9 mouse cellular contexts compared by ENCODE assay signal in the genomic region with DNA sequence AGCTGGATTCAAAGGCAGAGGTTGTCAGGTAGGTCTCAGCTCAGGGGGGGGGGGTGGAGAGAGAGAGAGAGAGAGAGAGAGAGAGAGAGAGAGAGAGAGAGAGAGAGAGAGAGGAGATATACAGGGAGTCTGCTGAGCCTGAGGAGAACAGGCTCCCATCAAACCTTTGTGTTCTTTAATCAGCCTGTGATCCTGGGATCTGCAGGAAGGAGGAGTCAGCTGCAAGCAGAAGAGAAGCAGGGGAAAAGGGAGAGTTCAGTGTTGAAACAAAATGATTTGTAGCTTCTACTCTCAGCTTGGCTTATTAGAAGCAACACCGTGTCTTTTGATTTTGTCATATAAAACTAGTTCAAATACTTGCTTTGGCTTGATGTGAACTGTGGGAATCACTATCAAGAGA. TPM values are rescaled to one million over a fixed set of nuclear protein-coding genes. Genes with fewer than 3 reads are reported as not detected.
DNase-seq lines count a peak whose midpoint lies in the region; ATAC-seq and TF ChIP-seq lines count a peak whose summit lies in the region.
"Had no signal": no experiment of that assay in that cellular context is flagged by ENCODE, and none has a peak within 500 bp of the region (broad histone marks: within the 10 kb centered on the region; RNA-seq: fewer than 3 reads in every experiment).

A gene (minus strand): TSS at position 168 of the 400 bp plus-strand sequence.

- 79% methylated on average over 1 of the region's 1 CpGs for WGBS in embryonic facial prominence, embryonic 14.5 days
- WGBS in intestine, embryonic 14.5 days, result 53% methylated on average over 1 of the region's 1 CpGs

- H3K9ac ChIP-seq in embryonic facial prominence, embryonic 14.5 days (ENCODE audit: low read depth, low read length), result peak within 1 kb of the TSS; percentile 54
- H3K9ac ChIP-seq in intestine, embryonic 14.5 days (ENCODE audit: low read length), result no peak within 1 kb of the TSS

- peaks cover 5% of the 10 kb centered on the region for H3K79me2 ChIP-seq in myocyte (ENCODE audit: control insufficient read depth, insufficient read depth)

- TF ChIP-seq CTCF in layer of hippocampus, adult 2 months (conservative IDR thresholded peaks at IDR 0.05), result no peak

- DNase-seq in layer of hippocampus, adult 2 months (ENCODE audit: low spot score in 2 of 2), result no peak
- DNase-seq in layer of hippocampus, postnatal 25 days (ENCODE audit: extremely low spot score in 1 of 2, low spot score in 1 of 2), result no peak
- no peak for DNase-seq in embryonic facial prominence, embryonic 14.5 days (ENCODE audit: low spot score)
- no peak for DNase-seq in intestine, embryonic 14.5 days (ENCODE audit: low spot score)
- DNase-seq in layer of hippocampus, postnatal 36 days, result no peak
- no peak for DNase-seq in gastrocnemius, postnatal 25 days
- DNase-seq in right cerebral cortex, postnatal 36 days (ENCODE audit: low spot score in 2 of 2), result no peak

- H3K4me3 ChIP-seq in layer of hippocampus, adult 2 months, result peak within 1 kb of the TSS; percentile 52
- H3K4me3 ChIP-seq in embryonic facial prominence, embryonic 14.5 days (ENCODE audit: low read depth, low read length), result peak within 1 kb of the TSS; percentile 44
- H3K4me3 ChIP-seq in intestine, embryonic 14.5 days (ENCODE audit: low read depth, low read length), result peak within 1 kb of the TSS; percentile 45; the same call in 1 of the 2 replicates
- peak within 1 kb of the TSS; percentile 38 for H3K4me3 ChIP-seq in myocyte

- H3K27ac ChIP-seq in layer of hippocampus, adult 2 months, result no peak within 1 kb of the TSS
- no peak within 1 kb of the TSS for H3K27ac ChIP-seq in embryonic facial prominence, embryonic 14.5 days (replicated peaks; ENCODE audit: low read depth, low read length)
- H3K27ac ChIP-seq in intestine, embryonic 14.5 days (ENCODE audit: low read depth), result no peak within 1 kb of the TSS

- H3K36me3 ChIP-seq in embryonic facial prominence, embryonic 14.5 days (ENCODE audit: control insufficient read depth, insufficient read depth, low read length), result no peaks in the 10 kb centered on the region
- H3K36me3 ChIP-seq in intestine, embryonic 14.5 days (ENCODE audit: control insufficient read depth, insufficient read depth, low read length), result no peaks in the 10 kb centered on the region
- H3K36me3 ChIP-seq in myocyte (ENCODE audit: control insufficient read depth, insufficient read depth), result no peaks in the 10 kb centered on the region

- peak within 1 kb of the TSS; percentile 78 for H3K4me2 ChIP-seq in embryonic facial prominence, embryonic 14.5 days (ENCODE audit: low read depth, low read length)
- H3K4me2 ChIP-seq in intestine, embryonic 14.5 days (ENCODE audit: low read length), result peak within 1 kb of the TSS; percentile 82
- peak within 1 kb of the TSS; percentile 69 for H3K4me2 ChIP-seq in myocyte (ENCODE audit: low read depth)

- H3K27me3 ChIP-seq in embryonic facial prominence, embryonic 14.5 days (replicated peaks; ENCODE audit: control insufficient read depth, insufficient read depth, low read length), result peaks cover 24% of the 10 kb centered on the region
- H3K27me3 ChIP-seq in intestine, embryonic 14.5 days (replicated peaks; ENCODE audit: control insufficient read depth, insufficient read depth, low read length), result peaks cover 20% of the 10 kb centered on the region; the same call in 1 of the 2 replicates
- no peaks in the 10 kb centered on the region for H3K27me3 ChIP-seq in myocyte (ENCODE audit: control insufficient read depth, insufficient read depth, insufficient read length)

- no peaks in the 10 kb centered on the region for H3K9me3 ChIP-seq in embryonic facial prominence, embryonic 14.5 days (ENCODE audit: control insufficient read depth, low read length)
- H3K9me3 ChIP-seq in intestine, embryonic 14.5 days (ENCODE audit: control insufficient read depth, low read length), result no peaks in the 10 kb centered on the region

- no peak for TF ChIP-seq POLR2A in myocyte (IDR thresholded peaks at IDR 0.05; ENCODE audit: insufficient read length, low read depth)

- no peak for ATAC-seq in embryonic facial prominence, embryonic 14.5 days (ENCODE audit: low read depth)
- ATAC-seq in intestine, embryonic 14.5 days (replicated peaks; ENCODE audit: low FRiP score, low TSS enrichment, low read depth), result no peak

- no peaks in the 10 kb centered on the region; the same call in 1 of the 2 replicates for H3K4me1 ChIP-seq in embryonic facial prominence, embryonic 14.5 days (ENCODE audit: control insufficient read depth, insufficient read depth, low read length)
- H3K4me1 ChIP-seq in intestine, embryonic 14.5 days (replicated peaks; ENCODE audit: control insufficient read depth, insufficient read depth, low read length), result no peaks in the 10 kb centered on the region

- H3ac ChIP-seq in myocyte (ENCODE audit: control insufficient read depth, insufficient read length), result no peak within 1 kb of the TSS

TF ChIP-seq in myocyte, 11 proteins besides CTCF, POLR2A, EP300 and RAD21:
- TF ChIP-seq E2F4 (IDR thresholded peaks at IDR 0.05; ENCODE audit: insufficient read depth) (no peak), MYOD1 (IDR thresholded peaks at IDR 0.05; ENCODE audit: control insufficient read depth in 1 of 3, insufficient read length in 2 of 3, low read depth in 2 of 3) (no peak), CEBPB (IDR thresholded peaks at IDR 0.05; ENCODE audit: insufficient read depth, poor library complexity, severe bottlenecking) (no peak), POLR2AphosphoS2 (IDR thresholded peaks at IDR 0.05; ENCODE audit: insufficient read length, low read depth) (no peak)
TF ChIP-seq in myocyte: peak in this region for 0.

RNA-seq across cellular contexts. Expression of the gene that starts here (rescaled TPM):
- under 1 TPM; 0.49 to 0.87 TPM for total RNA-seq in layer of hippocampus, adult 2 months (2021)
- 1 to 10 TPM in 1 of 2 experiments, under 1 TPM in 1; 0.81 to 1.2 TPM for total RNA-seq in layer of hippocampus, postnatal 25 days (2021)
- 0.84 and 1.1 TPM in 2 replicates for polyA plus RNA-seq in embryonic facial prominence, embryonic 14.5 days (2014; fragmentation: Nextera tagmentation; extraction: Ambion mirVana)
- polyA plus RNA-seq in intestine, embryonic 14.5 days (2014; fragmentation: Nextera tagmentation; extraction: Ambion mirVana), result 0.11 TPM in 1 of 2 replicates, not detected in the other
- polyA plus RNA-seq in myocyte (2012; fragmentation: generic; extraction: Trizol), result 1.9 TPM
- total RNA-seq in layer of hippocampus, postnatal 36 days (2021), result 1 to 10 TPM; 1.0 to 1.1 TPM
- total RNA-seq in gastrocnemius, postnatal 25 days (2021), result not detected
- total RNA-seq: MEL had no signal
